Mouse (Mus musculus) kidney, embryonic 16.5 days (tissue): Measurements from ENCODE around the gene Col4a3bp. TPM values are rescaled to one million over a fixed set of nuclear protein-coding genes. Genes with fewer than 3 reads are reported as not detected.

ENCODE experiments used
- ATAC-seq: fragments of 200-750 bp; cut with Nextera tagmentation; 2 replicates; pipeline ENCODE4 v1.8.0; 2017; ENCODE audit warnings: moderate TSS enrichment; ENCODE audit not compliant: low FRiP score, low TSS enrichment
- H3K27ac ChIP-seq: fragments of 300-500 bp; sonication (generic); 2 replicates; pipeline ENCODE4 v1.5.1; 2014; ENCODE audit warnings: low read length
- H3K27me3 ChIP-seq: fragments of 300-500 bp; sonication (generic); 2 replicates; pipeline ENCODE4 v1.6.1; 2014; ENCODE audit warnings: low read length, control low read depth, mixed read lengths; ENCODE audit not compliant: insufficient read depth
- H3K36me3 ChIP-seq: fragments of 300-500 bp; sonication (generic); 2 replicates; pipeline ENCODE4 v1.6.1; 2014; ENCODE audit warnings: low read length, control low read depth, mixed read lengths; ENCODE audit not compliant: insufficient read depth
- H3K4me1 ChIP-seq: fragments of 300-500 bp; sonication (generic); 2 replicates; pipeline ENCODE4 v1.6.1; 2014; ENCODE audit warnings: low read length, control low read depth, mixed read lengths; ENCODE audit not compliant: insufficient read depth
- H3K4me2 ChIP-seq: fragments of 300-500 bp; sonication (generic); replicated peaks from 2 replicates; pipeline ENCODE4 v1.6.1; 2014; ENCODE audit warnings: low read depth, low read length
- H3K4me3 ChIP-seq: fragments of 300-500 bp; sonication (generic); 2 replicates; pipeline ENCODE4 v1.5.1; 2014; ENCODE audit warnings: mild to moderate bottlenecking, low read length
- H3K9ac ChIP-seq: fragments of 300-500 bp; sonication (generic); replicated peaks from 2 replicates; pipeline ENCODE4 v1.6.1; 2014; ENCODE audit warnings: low read length
- H3K9me3 ChIP-seq: fragments of 300-500 bp; sonication (generic); 2 replicates; pipeline ENCODE4 v1.6.1; 2016; ENCODE audit warnings: low read length, control low read depth
- WGBS: fragments of 180-500 bp; shearing (Covaris S2); extraction: QIAGEN DNeasy Blood & Tissue Kit; methylation state at CpG from one replicate; pipeline ENCODE4 v1.1.7; 2014; 5-methylcytosine and 5-hydroxymethylcytosine counted together
- polyA plus RNA-seq: library from polyadenylated mRNA; unstranded; fragments of >200 nt; fragmentation: Nextera tagmentation; extraction: Ambion mirVana; gene quantifications from 2 replicates; pipeline ENCODE4 v1.2.1, GENCODE M21; 2015

Col4a3bp gene
- polyA plus RNA-seq, 1 experiment from 2014 or later, result 8.0 TPM

- Histone ChIP-seq H3K27ac (no peak overlapping the region), H3K36me3 (no peaks in the 10 kb centered on the region), H3K9ac (no peak overlapping the region), H3K27me3 (no peaks in the 10 kb centered on the region), H3K4me3 (no peak overlapping the region), H3K9me3 (no peaks in the 10 kb centered on the region), H3K4me2 (no peak overlapping the region), H3K4me1 (peaks cover 27% of the 10 kb centered on the region)
- 84% methylated on average over 6 of the region's 6 CpGs for WGBS
- ATAC-seq, result no peak
These were observed 129.9 kb downstream of the Col4a3bp start for GRCm38 (mm10) chr13:96672276-96672675.

GRCm38 (mm10) chr13:96673817-96674216 lies 131.4 kb downstream of the Col4a3bp start:
- H3K4me3 ChIP-seq, result no peak overlapping the region
- H3K27ac ChIP-seq, result no peak overlapping the region
- no peaks in the 10 kb centered on the region for H3K36me3 ChIP-seq
- H3K27me3 ChIP-seq, result no peaks in the 10 kb centered on the region
- 82% methylated on average over 7 of the region's 7 CpGs for WGBS
- no peak overlapping the region for H3K9ac ChIP-seq
- H3K9me3 ChIP-seq, result no peaks in the 10 kb centered on the region
- H3K4me2 ChIP-seq, result no peak overlapping the region
- peaks cover 12% of the 10 kb centered on the region for H3K4me1 ChIP-seq
- ATAC-seq, result no peak

GRCm38 (mm10) chr13:96675756-96676155 lies 133.3 kb downstream of the Col4a3bp start:
- H3K4me1 ChIP-seq, result no peaks in the 10 kb centered on the region
- WGBS, result 78% methylated on average over 6 of the region's 6 CpGs
- ATAC-seq, result no peak
- no peak overlapping the region for H3K9ac ChIP-seq
- no peaks in the 10 kb centered on the region for H3K9me3 ChIP-seq
- H3K4me3 ChIP-seq, result no peak overlapping the region
- H3K27ac ChIP-seq, result no peak overlapping the region
- H3K36me3 ChIP-seq, result no peaks in the 10 kb centered on the region
- no peaks in the 10 kb centered on the region for H3K27me3 ChIP-seq
- no peak overlapping the region for H3K4me2 ChIP-seq

- 75% methylated on average over 1 of the region's 1 CpGs for WGBS
- Histone ChIP-seq H3K4me1 (no peaks in the 10 kb centered on the region), H3K27me3 (no peaks in the 10 kb centered on the region), H3K36me3 (no peaks in the 10 kb centered on the region), H3K9ac (no peak overlapping the region), H3K9me3 (no peaks in the 10 kb centered on the region), H3K4me2 (no peak overlapping the region), H3K27ac (no peak overlapping the region), H3K4me3 (no peak overlapping the region)
- no peak for ATAC-seq
These were observed 134.7 kb downstream of the Col4a3bp start for GRCm38 (mm10) chr13:96677071-96677470.

GRCm38 (mm10) chr13:96678616-96679015 lies 136.2 kb downstream of the Col4a3bp start:
- Histone ChIP-seq H3K27ac (no peak overlapping the region), H3K9ac (no peak overlapping the region), H3K36me3 (no peaks in the 10 kb centered on the region), H3K4me1 (no peaks in the 10 kb centered on the region), H3K9me3 (no peaks in the 10 kb centered on the region), H3K4me2 (no peak overlapping the region), H3K4me3 (no peak overlapping the region), H3K27me3 (no peaks in the 10 kb centered on the region)
- WGBS, result 59% methylated on average over 6 of the region's 6 CpGs
- ATAC-seq, result no peak

GRCm38 (mm10) chr13:96680163-96681087 lies 138.0 kb downstream of the Col4a3bp start:
- Histone ChIP-seq H3K27ac (no peak overlapping the region), H3K27me3 (no peaks in the 10 kb centered on the region), H3K36me3 (no peaks in the 10 kb centered on the region), H3K4me3 (no peak overlapping the region), H3K9me3 (no peaks in the 10 kb centered on the region), H3K4me1 (no peaks in the 10 kb centered on the region), H3K9ac (no peak overlapping the region), H3K4me2 (no peak overlapping the region)
- ATAC-seq, result no peak
- 67% methylated on average over 9 of the region's 9 CpGs for WGBS

- no peak overlapping the region for H3K4me2 ChIP-seq
- no peak overlapping the region for H3K4me3 ChIP-seq
- H3K36me3 ChIP-seq, result no peaks in the 10 kb centered on the region
- no peaks in the 10 kb centered on the region for H3K27me3 ChIP-seq
- H3K9me3 ChIP-seq, result no peaks in the 10 kb centered on the region
- H3K27ac ChIP-seq, result no peak overlapping the region
- ATAC-seq, result no peak
- H3K9ac ChIP-seq, result no peak overlapping the region
- H3K4me1 ChIP-seq, result no peaks in the 10 kb centered on the region
These were observed 138.7 kb downstream of the Col4a3bp start for GRCm38 (mm10) chr13:96681088-96681620.

GRCm38 (mm10) chr13:96684779-96685178 lies 142.4 kb downstream of the Col4a3bp start:
- H3K4me1 ChIP-seq, result no peaks in the 10 kb centered on the region
- no peaks in the 10 kb centered on the region for H3K27me3 ChIP-seq
- no peak overlapping the region for H3K4me2 ChIP-seq
- no peak overlapping the region for H3K4me3 ChIP-seq
- 80% methylated on average over 5 of the region's 5 CpGs for WGBS
- no peak overlapping the region for H3K9ac ChIP-seq
- ATAC-seq, result no peak
- no peak overlapping the region for H3K27ac ChIP-seq
- H3K36me3 ChIP-seq, result no peaks in the 10 kb centered on the region
- H3K9me3 ChIP-seq, result no peaks in the 10 kb centered on the region

- ATAC-seq, result no peak
- Histone ChIP-seq H3K9me3 (no peaks in the 10 kb centered on the region), H3K4me2 (no peak overlapping the region), H3K27ac (no peak overlapping the region), H3K4me3 (no peak overlapping the region), H3K4me1 (no peaks in the 10 kb centered on the region), H3K9ac (no peak overlapping the region), H3K27me3 (no peaks in the 10 kb centered on the region), H3K36me3 (no peaks in the 10 kb centered on the region)
- 69% methylated on average over 9 of the region's 9 CpGs for WGBS
These were observed 144.8 kb downstream of the Col4a3bp start for GRCm38 (mm10) chr13:96687261-96687660.
